Mouse (Mus musculus) lung, adult 2 months (tissue): ENCODE data around the gene Rxra. TPM values are rescaled to one million over a fixed set of nuclear protein-coding genes. Genes with fewer than 3 reads are reported as not detected.
A peak's percentile ranks its signal among the peaks of the same experiment; 100 is the strongest.

ENCODE experiments used
- DNase-seq: peaks from one replicate; pipeline ENCODE4 v3.0.0; 2022
- H3K4me1 ChIP-seq: fragments of 200-500 bp; 2 replicates; pipeline ENCODE4 v1.6.1; 2011; ENCODE audit warnings: low read length; ENCODE audit not compliant: control insufficient read depth, insufficient read depth
- H3K4me3 ChIP-seq: fragments of 200-500 bp; replicated peaks from 2 replicates; pipeline ENCODE3; 2011; ENCODE audit warnings: low read depth, mild to moderate bottlenecking, control low read depth, low read length; ENCODE audit errors: extremely low read depth
- CTCF ChIP-seq: fragments of 200-500 bp; IDR thresholded peaks from 2 replicates; pipeline ENCODE4 v1.5.1; 2011; ENCODE audit warnings: mild to moderate bottlenecking, low read length, control low read depth; ENCODE audit not compliant: insufficient read depth
- POLR2A ChIP-seq: fragments of 200-500 bp; IDR thresholded peaks from 2 replicates; pipeline ENCODE4 v1.6.1; 2011; ENCODE audit warnings: low read depth, mild to moderate bottlenecking, control low read depth, low read length, borderline replicate concordance; ENCODE audit errors: extremely low read depth
- WGBS: fragments of 180-500 bp; shearing (Covaris S2); methylation state at CpG from one replicate; pipeline ENCODE4 v1.1.7; 2018; 5-methylcytosine and 5-hydroxymethylcytosine counted together
- polyA plus RNA-seq: library from polyadenylated mRNA; depleted of rRNA; stranded (reverse); fragments of >200 nt; gene quantifications from 2 replicates; pipeline ENCODE4 v1.2.3, GENCODE M21; 2012

Rxra gene
- polyA plus RNA-seq, 1 experiment, result 71.3 TPM

GRCm38 (mm10) chr2:27681426-27681825 is 5.2 kb downstream of the Rxra start:
- H3K4me3 ChIP-seq, result no peak overlapping the region
- WGBS, result 74% methylated on average over 4 of the region's 4 CpGs
- no peak for DNase-seq
- TF ChIP-seq CTCF, result no peak
- TF ChIP-seq POLR2A, result no peak
- H3K4me1 ChIP-seq, result peaks cover 30% of the 10 kb centered on the region

DNA sequence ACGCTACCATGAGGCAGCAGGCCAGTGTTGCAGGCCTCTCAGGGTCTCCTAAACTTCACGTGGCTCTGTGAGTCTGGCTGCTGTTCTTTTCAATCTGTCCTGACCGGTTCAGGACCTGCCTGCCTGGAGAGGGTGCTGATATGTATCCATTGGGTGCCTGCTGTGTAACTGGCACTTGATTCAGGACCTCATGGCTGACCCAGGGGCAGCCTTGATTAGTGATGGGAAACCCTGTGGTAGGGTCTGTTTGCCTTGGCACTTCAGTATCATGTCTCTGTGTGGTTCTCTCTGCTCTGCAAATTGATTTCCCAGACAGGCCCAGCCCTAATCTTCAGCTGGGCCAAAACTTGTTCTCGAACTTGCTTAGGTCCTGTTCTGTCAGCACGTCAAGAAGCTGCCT is 5.9 kb downstream of the Rxra start:
- DNase-seq, result no peak
- TF ChIP-seq POLR2A, result no peak
- no peak for TF ChIP-seq CTCF
- H3K4me3 ChIP-seq, result no peak overlapping the region
- H3K4me1 ChIP-seq, result peaks cover 34% of the 10 kb centered on the region
- 63% methylated on average over 5 of the region's 5 CpGs for WGBS

- no peak for DNase-seq
- H3K4me3 ChIP-seq, result no peak overlapping the region
- 71% methylated on average over 11 of the region's 11 CpGs for WGBS
- peaks cover 45% of the 10 kb centered on the region for H3K4me1 ChIP-seq
- no peak for TF ChIP-seq CTCF
- no peak for TF ChIP-seq POLR2A
Observed at GRCm38 (mm10) chr2:27684017-27684657, 7.9 kb downstream of the Rxra start.

DNA sequence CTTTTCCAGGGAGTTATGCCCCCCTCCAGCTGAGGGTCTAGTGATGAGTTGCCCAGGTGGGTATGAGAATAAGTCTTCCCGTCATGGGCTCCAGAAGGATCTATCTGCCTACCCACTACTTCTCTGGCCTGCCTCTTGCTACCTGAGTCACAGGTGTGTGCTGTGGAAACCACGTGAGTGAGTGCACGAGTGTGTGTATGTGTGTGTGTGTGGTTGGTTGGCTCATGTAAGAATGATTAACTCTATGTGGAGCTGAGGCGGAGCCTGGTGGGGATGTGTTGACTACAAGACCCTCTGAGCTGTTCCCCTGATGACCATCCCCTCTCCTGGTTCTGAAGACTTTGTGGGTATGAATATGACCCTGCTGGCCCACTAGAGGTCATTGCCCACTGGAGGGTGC is 9.7 kb downstream of the Rxra start:
- 83% methylated on average over 4 of the region's 4 CpGs for WGBS
- Histone ChIP-seq H3K4me1 (peaks cover 39% of the 10 kb centered on the region), H3K4me3 (no peak overlapping the region)
- TF ChIP-seq POLR2A (no peak), CTCF (no peak)
- DNase-seq, result no peak

- peaks cover 42% of the 10 kb centered on the region for H3K4me1 ChIP-seq
- H3K4me3 ChIP-seq, result no peak overlapping the region
- TF ChIP-seq CTCF, result no peak
- no peak for TF ChIP-seq POLR2A
- no peak for DNase-seq
- WGBS, result 80% methylated on average over 2 of the region's 2 CpGs
Observed at GRCm38 (mm10) chr2:27686335-27686734, 10.1 kb downstream of the Rxra start.

GRCm38 (mm10) chr2:27687041-27687440 is 10.8 kb downstream of the Rxra start:
- H3K4me1 ChIP-seq, result peaks cover 45% of the 10 kb centered on the region
- TF ChIP-seq POLR2A (no peak), CTCF (no peak)
- no peak overlapping the region for H3K4me3 ChIP-seq
- DNase-seq, result no peak
- 45% methylated on average over 1 of the region's 1 CpGs for WGBS

DNA sequence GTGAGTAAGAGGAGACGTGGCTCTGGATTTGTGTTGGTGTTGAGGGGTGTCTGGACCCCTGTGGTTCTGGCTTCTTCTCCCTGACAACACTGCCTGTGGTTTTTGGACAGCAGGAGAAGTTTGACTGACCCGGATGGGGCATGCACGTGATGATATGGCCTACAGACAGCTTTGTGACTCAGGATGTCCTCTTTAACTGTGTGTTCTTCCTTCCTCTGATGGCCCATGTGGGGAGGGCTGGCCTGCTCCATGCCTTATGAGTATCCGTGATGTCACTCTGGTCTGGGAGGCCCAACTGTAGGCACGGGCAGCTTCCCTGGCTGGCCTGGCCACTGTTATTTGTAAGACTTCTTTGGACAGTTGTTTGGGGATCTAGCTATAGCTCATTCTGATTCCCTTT is 11.7 kb downstream of the Rxra start:
- H3K4me1 ChIP-seq, result peaks cover 51% of the 10 kb centered on the region
- WGBS, result 23% methylated on average over 5 of the region's 5 CpGs
- no peak for DNase-seq
- no peak overlapping the region for H3K4me3 ChIP-seq
- TF ChIP-seq POLR2A, result no peak
- no peak for TF ChIP-seq CTCF

- peaks cover 60% of the 10 kb centered on the region for H3K4me1 ChIP-seq
- H3K4me3 ChIP-seq, result no peak overlapping the region
- 36% methylated on average over 5 of the region's 5 CpGs for WGBS
- TF ChIP-seq CTCF (no peak), POLR2A (0 out of 2 replicates have a peak, but pooled peaks have one; percentile 13)
- DNase-seq, result no peak
Observed at GRCm38 (mm10) chr2:27690714-27691113, 14.5 kb downstream of the Rxra start.

DNA sequence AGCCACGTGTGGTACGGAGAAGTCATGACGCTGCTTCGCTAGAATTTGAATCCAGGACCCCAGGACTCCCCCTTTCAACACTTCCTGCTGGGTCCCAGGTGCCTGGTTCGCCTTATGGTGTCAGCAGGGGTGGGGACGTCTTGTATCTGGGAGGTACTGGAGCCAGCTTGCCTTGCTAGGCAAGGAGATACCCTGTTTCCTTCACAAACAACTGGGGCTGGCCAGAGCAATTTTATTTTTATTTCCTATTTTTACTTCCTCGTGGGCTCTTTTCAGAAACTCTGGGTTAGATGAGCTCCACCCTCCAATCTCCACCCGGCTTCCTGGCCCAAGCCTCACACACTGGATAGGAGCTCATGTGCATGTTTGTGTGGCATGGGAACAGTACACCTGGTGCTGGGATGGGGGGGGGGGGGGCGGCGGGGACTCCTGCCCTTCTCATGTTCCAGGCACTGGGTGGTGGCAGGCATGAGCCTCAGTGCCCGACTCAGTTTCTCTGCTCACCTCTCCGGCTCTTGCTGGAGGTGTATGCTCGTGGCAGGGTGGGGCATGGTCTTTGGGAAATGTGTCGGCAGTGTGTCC is 15.0 kb downstream of the Rxra start:
- DNase-seq, result no peak
- TF ChIP-seq CTCF, result no peak
- TF ChIP-seq POLR2A, result no peak
- 54% methylated on average over 14 of the region's 14 CpGs for WGBS
- Histone ChIP-seq H3K4me1 (peaks cover 60% of the 10 kb centered on the region), H3K4me3 (no peak overlapping the region)

GRCm38 (mm10) chr2:27692608-27693007 is 16.4 kb downstream of the Rxra start:
- no peak overlapping the region for H3K4me3 ChIP-seq
- no peak for DNase-seq
- TF ChIP-seq CTCF (no peak), POLR2A (no peak)
- H3K4me1 ChIP-seq, result peaks cover 55% of the 10 kb centered on the region
- 55% methylated on average over 3 of the region's 3 CpGs for WGBS
